Comparison of ENCODE assay signal across 9 mouse cellular contexts in genomic region chr7:19002115-19002514, GRCm38 (mm10). TPM values are rescaled to one million over a fixed set of nuclear protein-coding genes. Genes with fewer than 3 reads are reported as not detected.
DNase-seq lines count a peak whose midpoint lies in the region; ATAC-seq and TF ChIP-seq lines count a peak whose summit lies in the region.
"Had no signal": no experiment of that assay in that cellular context is flagged by ENCODE, and none has a peak within 500 bp of the region (broad histone marks: within the 10 kb centered on the region; RNA-seq: fewer than 3 reads in every experiment).

No protein-coding gene starts in this region.

- H3K4me1 ChIP-seq in heart, postnatal 0 days (ENCODE audit: control insufficient read depth, insufficient read depth): peaks cover 14% of the 10 kb centered on the region
- peaks cover 10% of the 10 kb centered on the region for H3K4me1 ChIP-seq in bone marrow macrophage, adult 2 months (ENCODE audit: control insufficient read depth, insufficient read depth, low read length)
- H3K4me1 ChIP-seq in hindbrain, embryonic 13.5 days (replicated peaks): peaks cover 53% of the 10 kb centered on the region
- H3K4me1 ChIP-seq in midbrain, embryonic 13.5 days (replicated peaks): peaks cover 58% of the 10 kb centered on the region

- peak overlapping the region; percentile 69 for H3K4me2 ChIP-seq in heart, postnatal 0 days (ENCODE audit: low read depth, low read length)
- H3K4me2 ChIP-seq in hindbrain, embryonic 13.5 days: peak overlapping the region; percentile 65
- H3K4me2 ChIP-seq in midbrain, embryonic 13.5 days (replicated peaks): peak overlapping the region; percentile 67

- WGBS in heart, postnatal 0 days: 31% methylated on average over 4 of the region's 4 CpGs
- WGBS in hindbrain, embryonic 13.5 days: 53% methylated on average over 4 of the region's 4 CpGs
- 52% methylated on average over 4 of the region's 4 CpGs for WGBS in midbrain, embryonic 13.5 days

- no peak for TF ChIP-seq EP300 in heart, postnatal 0 days (IDR thresholded peaks at IDR 0.05; ENCODE audit: low read depth)

- peak overlapping the region; percentile 79; the same call in 1 of the 2 replicates for H3K27ac ChIP-seq in heart, postnatal 0 days (ENCODE audit: low read depth)
- H3K27ac ChIP-seq in bone marrow macrophage, adult 2 months (ENCODE audit: insufficient read depth, low read depth, low read length): peak overlapping the region; percentile 59; the same call in 1 of the 2 replicates
- H3K27ac ChIP-seq in hindbrain, embryonic 13.5 days: peak overlapping the region; percentile 75
- peak overlapping the region; percentile 5; the same call in 1 of the 2 replicates for H3K27ac ChIP-seq in midbrain, embryonic 13.5 days

- no peaks in the 10 kb centered on the region for H3K27me3 ChIP-seq in heart, postnatal 0 days (ENCODE audit: control insufficient read depth, insufficient read depth, low read length)
- no peaks in the 10 kb centered on the region for H3K27me3 ChIP-seq in hindbrain, embryonic 13.5 days
- H3K27me3 ChIP-seq in midbrain, embryonic 13.5 days: no peaks in the 10 kb centered on the region

- no peak for DNase-seq in heart, postnatal 0 days (ENCODE audit: low spot score)
- DNase-seq in heart, adult 18-20 months: no peak
- DNase-seq in thymus, postnatal 25 days: no peak
- no peak for DNase-seq in gastrocnemius, adult 8-10 months (ENCODE audit: low spot score in 2 of 2)

- 0 out of 2 replicates have a peak, but pooled peaks cover 14% of the 10 kb centered on the region for H3K36me3 ChIP-seq in heart, postnatal 0 days (replicated peaks; ENCODE audit: control insufficient read depth, insufficient read depth, low read length)
- peaks cover 21% of the 10 kb centered on the region for H3K36me3 ChIP-seq in hindbrain, embryonic 13.5 days
- H3K36me3 ChIP-seq in midbrain, embryonic 13.5 days: peaks cover 25% of the 10 kb centered on the region

- no peak for ATAC-seq in heart, postnatal 0 days (ENCODE audit: insufficient read depth, low read depth)
- ATAC-seq in hindbrain, embryonic 13.5 days (ENCODE audit: low FRiP score): no peak
- no peak for ATAC-seq in midbrain, embryonic 13.5 days
- ATAC-seq in megakaryocyte-erythroid progenitor cell, adult 5-6 weeks (replicated peaks; ENCODE audit: low FRiP score, low TSS enrichment, poor library complexity, severe bottlenecking): no peak

- peak overlapping the region; percentile 43 for H3K4me3 ChIP-seq in heart, postnatal 0 days (ENCODE audit: low read depth, low read length)
- H3K4me3 ChIP-seq in bone marrow macrophage, adult 2 months (ENCODE audit: insufficient read depth, low read length): peak overlapping the region; percentile 55
- peak overlapping the region; percentile 41 for H3K4me3 ChIP-seq in hindbrain, embryonic 13.5 days
- H3K4me3 ChIP-seq in midbrain, embryonic 13.5 days (replicated peaks): peak overlapping the region; percentile 37

- TF ChIP-seq CTCF in heart, postnatal 0 days (IDR thresholded peaks at IDR 0.05; ENCODE audit: low read depth): no peak
- TF ChIP-seq CTCF in bone marrow macrophage, adult 2 months (IDR thresholded peaks at IDR 0.05; ENCODE audit: low read depth, low read length): no peak

- H3K9ac ChIP-seq in heart, postnatal 0 days (replicated peaks; ENCODE audit: low read depth, low read length): peak overlapping the region; percentile 67
- H3K9ac ChIP-seq in hindbrain, embryonic 13.5 days: peak overlapping the region; percentile 78
- H3K9ac ChIP-seq in midbrain, embryonic 13.5 days (replicated peaks): peak overlapping the region; percentile 75

- no peak for TF ChIP-seq POLR2A in bone marrow macrophage, adult 2 months (IDR thresholded peaks at IDR 0.05; ENCODE audit: borderline replicate concordance, low read depth, low read length)

- no peaks in the 10 kb centered on the region for H3K9me3 ChIP-seq in heart, postnatal 0 days (replicated peaks; ENCODE audit: control insufficient read depth, low read length)
- H3K9me3 ChIP-seq in hindbrain, embryonic 13.5 days: no peaks in the 10 kb centered on the region
- H3K9me3 ChIP-seq in midbrain, embryonic 13.5 days: no peaks in the 10 kb centered on the region

RNA-seq across cellular contexts. Expression of gene Irf2bp1, which starts 1.7 kb away (rescaled TPM):
- total RNA-seq in heart, postnatal 0 days (2014; rRNA removed; ENCODE audit: low replicate concordance): 50.0 and 51.3 TPM in 2 replicates
- 7.1 and 7.3 TPM in 2 replicates for polyA plus RNA-seq in heart, postnatal 0 days (2015; fragmentation: Nextera tagmentation; extraction: Ambion mirVana)
- total RNA-seq in heart, adult 18-20 months (2021): 10 to 100 TPM; 22.4 to 23.1 TPM
- polyA plus RNA-seq in bone marrow macrophage, adult 2 months (2012; ENCODE audit: insufficient read depth, insufficient read length, missing spikeins): 16.4 and 17.5 TPM in 2 replicates
- polyA plus RNA-seq in hindbrain, embryonic 13.5 days (2015; fragmentation: Nextera tagmentation; extraction: Ambion mirVana): 23.4 and 24.6 TPM in 2 replicates
- polyA plus RNA-seq in midbrain, embryonic 13.5 days (2015; fragmentation: Nextera tagmentation; extraction: Ambion mirVana): 21.6 and 29.4 TPM in 2 replicates
- total RNA-seq in megakaryocyte-erythroid progenitor cell, adult 5-6 weeks (2014; fragmentation: Nextera tagmentation): 23.8 TPM in 2 replicates
- total RNA-seq in megakaryocyte-erythroid progenitor cell, adult 5-6 weeks (2017): 12.3 and 12.7 TPM in 2 replicates
- total RNA-seq in gastrocnemius, adult 8-10 months (2022): 10 to 100 TPM; 19.3 to 20.7 (median 19.7) TPM

RNA-seq across cellular contexts. Expression of gene Mypop, which starts 11.1 kb away (rescaled TPM):
- total RNA-seq in heart, postnatal 0 days (2014; rRNA removed; ENCODE audit: low replicate concordance): 0.08 and 0.34 TPM in 2 replicates
- 0.79 and 1.2 TPM in 2 replicates for polyA plus RNA-seq in heart, postnatal 0 days (2015; fragmentation: Nextera tagmentation; extraction: Ambion mirVana)
- total RNA-seq in heart, adult 18-20 months (2021): 1 to 10 TPM; 3.6 to 4.0 TPM
- 1.0 and 1.2 TPM in 2 replicates for polyA plus RNA-seq in bone marrow macrophage, adult 2 months (2012; ENCODE audit: insufficient read depth, insufficient read length, missing spikeins)
- 4.8 and 5.2 TPM in 2 replicates for polyA plus RNA-seq in hindbrain, embryonic 13.5 days (2015; fragmentation: Nextera tagmentation; extraction: Ambion mirVana)
- 3.8 and 4.2 TPM in 2 replicates for polyA plus RNA-seq in midbrain, embryonic 13.5 days (2015; fragmentation: Nextera tagmentation; extraction: Ambion mirVana)
- not detected in 2 replicates for total RNA-seq in megakaryocyte-erythroid progenitor cell, adult 5-6 weeks (2014; fragmentation: Nextera tagmentation)
- total RNA-seq in megakaryocyte-erythroid progenitor cell, adult 5-6 weeks (2017): 0.23 and 2.0 TPM in 2 replicates
- 10 to 100 TPM in 2 of 4 experiments, 1 to 10 TPM in 2; 8.0 to 10.6 (median 9.9) TPM for total RNA-seq in gastrocnemius, adult 8-10 months (2022)

RNA-seq across cellular contexts. Expression of gene Nanos2, which starts 14.9 kb away (rescaled TPM):
- not detected in 2 replicates for total RNA-seq in heart, postnatal 0 days (2014; rRNA removed; ENCODE audit: low replicate concordance)
- not detected in 2 replicates for polyA plus RNA-seq in heart, postnatal 0 days (2015; fragmentation: Nextera tagmentation; extraction: Ambion mirVana)
- total RNA-seq in heart, adult 18-20 months (2021): not detected
- polyA plus RNA-seq in bone marrow macrophage, adult 2 months (2012; ENCODE audit: insufficient read depth, insufficient read length, missing spikeins): not detected in 2 replicates
- polyA plus RNA-seq in hindbrain, embryonic 13.5 days (2015; fragmentation: Nextera tagmentation; extraction: Ambion mirVana): 0.75 and 1.1 TPM in 2 replicates
- 0.26 and 0.58 TPM in 2 replicates for polyA plus RNA-seq in midbrain, embryonic 13.5 days (2015; fragmentation: Nextera tagmentation; extraction: Ambion mirVana)
- not detected in 2 replicates for total RNA-seq in megakaryocyte-erythroid progenitor cell, adult 5-6 weeks (2014; fragmentation: Nextera tagmentation)
- total RNA-seq in megakaryocyte-erythroid progenitor cell, adult 5-6 weeks (2017): not detected in 2 replicates
- total RNA-seq in gastrocnemius, adult 8-10 months (2022): not detected
- polyA plus RNA-seq: gonadal fat pad, adult 2 months had no signal

RNA-seq across cellular contexts. Expression of gene Foxa3, which starts 21.2 kb away (rescaled TPM):
- total RNA-seq in heart, postnatal 0 days (2014; rRNA removed; ENCODE audit: low replicate concordance): not detected in 2 replicates
- polyA plus RNA-seq in heart, postnatal 0 days (2015; fragmentation: Nextera tagmentation; extraction: Ambion mirVana): 0.11 TPM in 1 of 2 replicates, not detected in the other
- total RNA-seq in heart, adult 18-20 months (2021): not detected
- polyA plus RNA-seq in bone marrow macrophage, adult 2 months (2012; ENCODE audit: insufficient read depth, insufficient read length, missing spikeins): not detected in 2 replicates
- polyA plus RNA-seq in hindbrain, embryonic 13.5 days (2015; fragmentation: Nextera tagmentation; extraction: Ambion mirVana): not detected in 2 replicates
- polyA plus RNA-seq in midbrain, embryonic 13.5 days (2015; fragmentation: Nextera tagmentation; extraction: Ambion mirVana): not detected in 2 replicates
- total RNA-seq in megakaryocyte-erythroid progenitor cell, adult 5-6 weeks (2014; fragmentation: Nextera tagmentation): not detected in 2 replicates
- total RNA-seq in megakaryocyte-erythroid progenitor cell, adult 5-6 weeks (2017): not detected in 2 replicates
- not detected for total RNA-seq in gastrocnemius, adult 8-10 months (2022)

RNA-seq across cellular contexts. Expression of gene Sympk, which starts 22.1 kb away (rescaled TPM):
- total RNA-seq in heart, postnatal 0 days (2014; rRNA removed; ENCODE audit: low replicate concordance): 68.8 and 72.0 TPM in 2 replicates
- polyA plus RNA-seq in heart, postnatal 0 days (2015; fragmentation: Nextera tagmentation; extraction: Ambion mirVana): 14.6 and 16.7 TPM in 2 replicates
- total RNA-seq in heart, adult 18-20 months (2021): 10 to 100 TPM; 85.2 to 93.9 TPM
- 61.9 and 64.4 TPM in 2 replicates for polyA plus RNA-seq in bone marrow macrophage, adult 2 months (2012; ENCODE audit: insufficient read depth, insufficient read length, missing spikeins)
- 29.7 and 30.1 TPM in 2 replicates for polyA plus RNA-seq in hindbrain, embryonic 13.5 days (2015; fragmentation: Nextera tagmentation; extraction: Ambion mirVana)
- 31.8 and 37.2 TPM in 2 replicates for polyA plus RNA-seq in midbrain, embryonic 13.5 days (2015; fragmentation: Nextera tagmentation; extraction: Ambion mirVana)
- 73.9 and 91.0 TPM in 2 replicates for total RNA-seq in megakaryocyte-erythroid progenitor cell, adult 5-6 weeks (2014; fragmentation: Nextera tagmentation)
- 35.3 and 52.2 TPM in 2 replicates for total RNA-seq in megakaryocyte-erythroid progenitor cell, adult 5-6 weeks (2017)
- 10 to 100 TPM; 70.2 to 93.3 (median 83.6) TPM for total RNA-seq in gastrocnemius, adult 8-10 months (2022)

Comparison
In these comparisons a context has a peak if more than half of its experiments do, and no peak if none do; other contexts are left out.
1. H3K27ac ChIP-seq: peak in every context shown above with its lines; median percentile 79 in heart, postnatal 0 days; 75 in hindbrain, embryonic 13.5 days; 59 in bone marrow macrophage, adult 2 months; 5 in midbrain, embryonic 13.5 days.